Mouse (Mus musculus): ENCODE results near the gene Slco3a1. TPM values are rescaled to one million over a fixed set of nuclear protein-coding genes. Genes with fewer than 3 reads are reported as not detected.
"Not testable (repeated sequence)": the region's sequence is repeated elsewhere in the genome, so short reads cannot be mapped to it uniquely, and the experiment has no call there.

Gene Slco3a1
- polyA plus RNA-seq, 1 experiment = 1.2 TPM

- TF ChIP-seq CTCF (IDR thresholded peaks at IDR 0.05; ENCODE audit: low read depth, low read length) (no peak), EP300 (IDR thresholded peaks at IDR 0.05; ENCODE audit: insufficient read depth, low read depth, low read length) (no peak), POLR2A (IDR thresholded peaks at IDR 0.05; ENCODE audit: insufficient read depth, low read length) (no peak)
- H3K27me3 ChIP-seq (ENCODE audit: control insufficient read depth, insufficient read depth, low read length, poor library complexity, severe bottlenecking) = no peaks in the 10 kb centered on the region
- no peaks in the 10 kb centered on the region for H3K9me3 ChIP-seq (replicated peaks; ENCODE audit: control insufficient read depth, insufficient read depth, low read length, poor library complexity, severe bottlenecking)
- H3K27ac ChIP-seq (ENCODE audit: insufficient read depth, low read length) = no peak overlapping the region
- H3K4me3 ChIP-seq (ENCODE audit: low read depth, low read length) = no peak overlapping the region
- H3K36me3 ChIP-seq (ENCODE audit: control insufficient read depth, insufficient read depth, low read length, poor library complexity, severe bottlenecking) = no peaks in the 10 kb centered on the region
- no peak overlapping the region for H3K9ac ChIP-seq (ENCODE audit: low read depth, poor library complexity, severe bottlenecking)
- H3K4me1 ChIP-seq (ENCODE audit: control insufficient read depth, insufficient read depth, low read length) = no peaks in the 10 kb centered on the region
Observed at GRCm38 (mm10) chr7:74413738-74414716, 140.6 kb downstream of the Slco3a1 start.

- no peaks in the 10 kb centered on the region for H3K27me3 ChIP-seq (ENCODE audit: control insufficient read depth, insufficient read depth, low read length, poor library complexity, severe bottlenecking)
- H3K4me3 ChIP-seq (ENCODE audit: low read depth, low read length) = no peak overlapping the region
- H3K4me1 ChIP-seq (ENCODE audit: control insufficient read depth, insufficient read depth, low read length) = no peaks in the 10 kb centered on the region
- no peaks in the 10 kb centered on the region for H3K9me3 ChIP-seq (replicated peaks; ENCODE audit: control insufficient read depth, insufficient read depth, low read length, poor library complexity, severe bottlenecking)
- H3K9ac ChIP-seq (ENCODE audit: low read depth, poor library complexity, severe bottlenecking) = no peak overlapping the region
- H3K36me3 ChIP-seq (ENCODE audit: control insufficient read depth, insufficient read depth, low read length, poor library complexity, severe bottlenecking) = no peaks in the 10 kb centered on the region
- no peak overlapping the region for H3K27ac ChIP-seq (ENCODE audit: insufficient read depth, low read length)
- TF ChIP-seq CTCF (IDR thresholded peaks at IDR 0.05; ENCODE audit: low read depth, low read length) = no peak
- TF ChIP-seq POLR2A (IDR thresholded peaks at IDR 0.05; ENCODE audit: insufficient read depth, low read length) = no peak
- TF ChIP-seq EP300 (IDR thresholded peaks at IDR 0.05; ENCODE audit: insufficient read depth, low read depth, low read length) = no peak
Observed at GRCm38 (mm10) chr7:74408601-74409323, 145.8 kb downstream of the Slco3a1 start.

GRCm38 (mm10) chr7:74407851-74408250, 146.7 kb downstream of the Slco3a1 start:
- not testable (repeated sequence) for H3K27ac ChIP-seq (ENCODE audit: insufficient read depth, low read length); H3K36me3 ChIP-seq (ENCODE audit: control insufficient read depth, insufficient read depth, low read length, poor library complexity, severe bottlenecking); H3K4me3 ChIP-seq (ENCODE audit: low read depth, low read length); H3K4me1 ChIP-seq (ENCODE audit: control insufficient read depth, insufficient read depth, low read length); H3K9me3 ChIP-seq (replicated peaks; ENCODE audit: control insufficient read depth, insufficient read depth, low read length, poor library complexity, severe bottlenecking); H3K9ac ChIP-seq (ENCODE audit: low read depth, poor library complexity, severe bottlenecking); H3K27me3 ChIP-seq (ENCODE audit: control insufficient read depth, insufficient read depth, low read length, poor library complexity, severe bottlenecking)

GRCm38 (mm10) chr7:74399729-74400128, 154.9 kb downstream of the Slco3a1 start:
- no peak overlapping the region for H3K9ac ChIP-seq (ENCODE audit: low read depth, poor library complexity, severe bottlenecking)

GRCm38 (mm10) chr7:74399154-74399553, 155.4 kb downstream of the Slco3a1 start:
- Histone ChIP-seq H3K27me3 (ENCODE audit: control insufficient read depth, insufficient read depth, low read length, poor library complexity, severe bottlenecking) (no peaks in the 10 kb centered on the region), H3K9me3 (replicated peaks; ENCODE audit: control insufficient read depth, insufficient read depth, low read length, poor library complexity, severe bottlenecking) (no peaks in the 10 kb centered on the region), H3K4me3 (ENCODE audit: low read depth, low read length) (no peak overlapping the region), H3K9ac (ENCODE audit: low read depth, poor library complexity, severe bottlenecking) (no peak overlapping the region), H3K27ac (ENCODE audit: insufficient read depth, low read length) (no peak overlapping the region), H3K36me3 (ENCODE audit: control insufficient read depth, insufficient read depth, low read length, poor library complexity, severe bottlenecking) (no peaks in the 10 kb centered on the region), H3K4me1 (ENCODE audit: control insufficient read depth, insufficient read depth, low read length) (no peaks in the 10 kb centered on the region)
- TF ChIP-seq EP300 (IDR thresholded peaks at IDR 0.05; ENCODE audit: insufficient read depth, low read depth, low read length) (no peak), POLR2A (IDR thresholded peaks at IDR 0.05; ENCODE audit: insufficient read depth, low read length) (no peak), CTCF (IDR thresholded peaks at IDR 0.05; ENCODE audit: low read depth, low read length) (no peak)

More at GRCm38 (mm10) chr7:74399729-74400128, 154.9 kb downstream of the Slco3a1 start:
- no peaks in the 10 kb centered on the region for H3K27me3 ChIP-seq (ENCODE audit: control insufficient read depth, insufficient read depth, low read length, poor library complexity, severe bottlenecking)
- TF ChIP-seq POLR2A (IDR thresholded peaks at IDR 0.05; ENCODE audit: insufficient read depth, low read length) = no peak
- no peak for TF ChIP-seq EP300 (IDR thresholded peaks at IDR 0.05; ENCODE audit: insufficient read depth, low read depth, low read length)
- no peak for TF ChIP-seq CTCF (IDR thresholded peaks at IDR 0.05; ENCODE audit: low read depth, low read length)
- H3K27ac ChIP-seq (ENCODE audit: insufficient read depth, low read length) = no peak overlapping the region
- H3K9me3 ChIP-seq (replicated peaks; ENCODE audit: control insufficient read depth, insufficient read depth, low read length, poor library complexity, severe bottlenecking) = no peaks in the 10 kb centered on the region
- H3K4me3 ChIP-seq (ENCODE audit: low read depth, low read length) = no peak overlapping the region
- H3K36me3 ChIP-seq (ENCODE audit: control insufficient read depth, insufficient read depth, low read length, poor library complexity, severe bottlenecking) = no peaks in the 10 kb centered on the region
- no peaks in the 10 kb centered on the region for H3K4me1 ChIP-seq (ENCODE audit: control insufficient read depth, insufficient read depth, low read length)

- H3K4me1 ChIP-seq (ENCODE audit: control insufficient read depth, insufficient read depth, low read length) = no peaks in the 10 kb centered on the region
- no peak overlapping the region for H3K9ac ChIP-seq (ENCODE audit: low read depth, poor library complexity, severe bottlenecking)
- no peaks in the 10 kb centered on the region for H3K27me3 ChIP-seq (ENCODE audit: control insufficient read depth, insufficient read depth, low read length, poor library complexity, severe bottlenecking)
- TF ChIP-seq EP300 (IDR thresholded peaks at IDR 0.05; ENCODE audit: insufficient read depth, low read depth, low read length) (no peak), POLR2A (IDR thresholded peaks at IDR 0.05; ENCODE audit: insufficient read depth, low read length) (no peak)
- no peak overlapping the region for H3K4me3 ChIP-seq (ENCODE audit: low read depth, low read length)
- no peaks in the 10 kb centered on the region for H3K9me3 ChIP-seq (replicated peaks; ENCODE audit: control insufficient read depth, insufficient read depth, low read length, poor library complexity, severe bottlenecking)
- no peak overlapping the region for H3K27ac ChIP-seq (ENCODE audit: insufficient read depth, low read length)
- no peaks in the 10 kb centered on the region for H3K36me3 ChIP-seq (ENCODE audit: control insufficient read depth, insufficient read depth, low read length, poor library complexity, severe bottlenecking)
Observed at GRCm38 (mm10) chr7:74398326-74398725, 156.3 kb downstream of the Slco3a1 start.

All from ES-Bruce4 (cell line).